Mouse (Mus musculus) telencephalon, adult 2 months (tissue): ENCODE measurements at regions not wholly inside any gene's neighbourhood (a gene's known extent, or its start where the extent isn't known, plus 50 kb on each side); places are given as distances from the start of the nearest gene placed in this dataset.

ENCODE experiments used
- DNase-seq: peaks from one replicate; pipeline ENCODE4 v3.0.0-alpha.2; 2011; ENCODE audit warnings: low read depth, low spot score

GRCm38 (mm10) chr13:113736468-113736867 lies 57.8 kb upstream of the Arl15 start:
- no peak for DNase-seq

GRCm38 (mm10) chr13:113735611-113736285 lies 58.6 kb upstream of the Arl15 start:
- DNase-seq = no peak

- peak; percentile 58 for DNase-seq
Measured at GRCm38 (mm10) chr13:113734134-113734794, 60.0 kb upstream of the Arl15 start.

- DNase-seq = no peak
Measured at GRCm38 (mm10) chr13:113733734-113734133, 60.6 kb upstream of the Arl15 start.

GRCm38 (mm10) chr13:113730776-113731400 lies 63.4 kb upstream of the Arl15 start:
- DNase-seq = no peak

- DNase-seq = no peak
Measured at GRCm38 (mm10) chr13:113730062-113730775, 64.1 kb upstream of the Arl15 start.

GRCm38 (mm10) chr13:113729574-113729973 lies 64.7 kb upstream of the Arl15 start:
- no peak for DNase-seq

- no peak for DNase-seq
Measured at GRCm38 (mm10) chr13:113728111-113728510, 64.6 kb upstream of the Hspb3 start.

GRCm38 (mm10) chr13:113724881-113725837 lies 61.7 kb upstream of the Hspb3 start:
- DNase-seq = no peak

- DNase-seq = no peak
Measured at GRCm38 (mm10) chr13:113715231-113715630, 51.8 kb upstream of the Hspb3 start.

- DNase-seq = no peak
Measured at GRCm38 (mm10) chr13:113713844-113714243, 50.4 kb upstream of the Hspb3 start.
